Mouse (Mus musculus) layer of hippocampus, adult 18-20 months (tissue): ENCODE results near the gene Scn7a. TPM values are rescaled to one million over a fixed set of nuclear protein-coding genes. Genes with fewer than 3 reads are reported as not detected.

Source experiments
- total RNA-seq, 2 experiments: library from RNA; stranded (reverse); gene quantifications; 2 replicates each; pipeline ENCODE4 v1.2.3; 2021

Gene Scn7a
- total RNA-seq, 2 experiments from 2014 or later = 1.3 to 2.7 TPM

Other genes starting within 250 kb of the Scn7a start
- gene Scn9a, start 150.0 kb downstream of the Scn7a start, total RNA-seq = 1 to 10 TPM; 3.5 to 3.8 TPM